Mouse (Mus musculus): ENCODE measurements around the gene Crybb1.

Crybb1 gene

GRCm38 (mm10) chr5:112286984-112287641 is 31.5 kb downstream of the Crybb1 start:
- no peak for DNase-seq

GRCm38 (mm10) chr5:112287652-112288051 is 32.0 kb downstream of the Crybb1 start:
- DNase-seq = no peak

GRCm38 (mm10) chr5:112288193-112289141 is 32.9 kb downstream of the Crybb1 start:
- no peak for DNase-seq

- DNase-seq = no peak
These were observed 33.6 kb downstream of the Crybb1 start for GRCm38 (mm10) chr5:112289236-112289635.

- no peak for DNase-seq
These were observed 34.4 kb downstream of the Crybb1 start for GRCm38 (mm10) chr5:112289819-112290535.

GRCm38 (mm10) chr5:112290536-112290880 is 34.9 kb downstream of the Crybb1 start:
- DNase-seq = no peak

GRCm38 (mm10) chr5:112291866-112292265 is 36.3 kb downstream of the Crybb1 start:
- no peak for DNase-seq

- DNase-seq = no peak
These were observed 36.8 kb downstream of the Crybb1 start for GRCm38 (mm10) chr5:112292343-112292980.

GRCm38 (mm10) chr5:112293800-112294199 is 38.2 kb downstream of the Crybb1 start:
- no peak for DNase-seq

- DNase-seq = no peak
These were observed 39.1 kb downstream of the Crybb1 start for GRCm38 (mm10) chr5:112294696-112295095.

GRCm38 (mm10) chr5:112295162-112295561 is 39.5 kb downstream of the Crybb1 start:
- DNase-seq = no peak

- DNase-seq = no peak
These were observed 39.9 kb downstream of the Crybb1 start for GRCm38 (mm10) chr5:112295564-112295963.

GRCm38 (mm10) chr5:112296404-112297181 is 41.0 kb downstream of the Crybb1 start:
- DNase-seq = no peak

GRCm38 (mm10) chr5:112297257-112297656 is 41.6 kb downstream of the Crybb1 start:
- no peak for DNase-seq

- DNase-seq = no peak
These were observed 42.8 kb downstream of the Crybb1 start for GRCm38 (mm10) chr5:112298226-112298988.

- no peak for DNase-seq
These were observed 43.8 kb downstream of the Crybb1 start for GRCm38 (mm10) chr5:112299399-112299798.

GRCm38 (mm10) chr5:112300112-112300511 is 44.5 kb downstream of the Crybb1 start:
- no peak for DNase-seq

- DNase-seq = no peak
These were observed 45.2 kb downstream of the Crybb1 start for GRCm38 (mm10) chr5:112300721-112301308.

GRCm38 (mm10) chr5:112301694-112302093 is 46.1 kb downstream of the Crybb1 start:
- DNase-seq = no peak

- no peak for DNase-seq
These were observed 46.7 kb downstream of the Crybb1 start for GRCm38 (mm10) chr5:112302310-112302709.

- no peak for DNase-seq
These were observed 50.2 kb downstream of the Crybb1 start for GRCm38 (mm10) chr5:112305842-112306241.
